Mouse (Mus musculus): ENCODE measurements at regions not wholly inside any gene's neighbourhood (a gene's known extent, or its start where the extent isn't known, plus 50 kb on each side); places are given as distances from the start of the nearest gene placed in this dataset.
A peak's percentile ranks its signal among the peaks of the same experiment; 100 is the strongest.

DNA sequence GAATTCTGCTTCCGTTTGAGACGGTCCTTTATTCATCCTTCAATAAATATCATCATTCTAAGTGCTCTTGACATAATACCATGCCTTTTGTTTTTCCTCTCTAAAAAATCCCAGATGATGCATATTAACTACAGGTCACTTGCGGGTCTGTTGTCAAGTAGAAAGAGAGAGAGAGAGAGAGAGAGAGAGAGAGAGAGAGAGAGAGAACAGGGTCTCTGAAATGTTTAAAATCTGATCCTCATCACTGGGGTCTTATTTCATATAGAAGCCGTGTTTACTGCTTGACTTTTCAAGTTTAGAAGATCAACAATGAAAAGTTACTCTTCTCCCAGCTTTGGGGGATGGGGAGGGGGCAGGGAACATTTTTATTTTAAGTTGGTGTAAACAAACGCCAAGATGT lies 299.5 kb downstream of the Nr2f2 start:
- no peak for ATAC-seq
- Histone ChIP-seq H3K9me3 (ENCODE audit: control insufficient read depth, low read length) (no peaks in the 10 kb centered on the region), H3K27me3 (replicated peaks; ENCODE audit: control insufficient read depth, insufficient read depth, low read length) (0 out of 2 replicates have a peak, but pooled peaks cover 3% of the 10 kb centered on the region), H3K36me3 (ENCODE audit: control insufficient read depth, insufficient read depth) (no peaks in the 10 kb centered on the region), H3K27ac (ENCODE audit: low read length) (no peak overlapping the region), H3K4me2 (ENCODE audit: low read length) (no peak overlapping the region), H3K4me1 (replicated peaks; ENCODE audit: control insufficient read depth, insufficient read depth, low read length) (peaks cover 17% of the 10 kb centered on the region), H3K9ac (replicated peaks; ENCODE audit: low read depth, low read length) (no peak overlapping the region), H3K4me3 (replicated peaks; ENCODE audit: low read length) (no peak overlapping the region)
- 73% methylated on average over 5 of the region's 5 CpGs for WGBS

- 83% methylated on average over 7 of the region's 7 CpGs for WGBS
- no peak for ATAC-seq
- no peak overlapping the region for H3K9ac ChIP-seq (replicated peaks; ENCODE audit: low read depth, low read length)
- H3K9me3 ChIP-seq (ENCODE audit: control insufficient read depth, low read length): no peaks in the 10 kb centered on the region
- no peak overlapping the region for H3K4me2 ChIP-seq (ENCODE audit: low read length)
- 0 out of 2 replicates have a peak, but pooled peaks cover 3% of the 10 kb centered on the region for H3K27me3 ChIP-seq (replicated peaks; ENCODE audit: control insufficient read depth, insufficient read depth, low read length)
- no peaks in the 10 kb centered on the region for H3K36me3 ChIP-seq (ENCODE audit: control insufficient read depth, insufficient read depth)
- no peak overlapping the region for H3K4me3 ChIP-seq (replicated peaks; ENCODE audit: low read length)
- peaks cover 17% of the 10 kb centered on the region for H3K4me1 ChIP-seq (replicated peaks; ENCODE audit: control insufficient read depth, insufficient read depth, low read length)
- H3K27ac ChIP-seq (ENCODE audit: low read length): no peak overlapping the region
These were observed 300.1 kb downstream of the Nr2f2 start for GRCm38 (mm10) chr7:70066448-70066847.

GRCm38 (mm10) chr7:70065471-70066130 lies 300.9 kb downstream of the Nr2f2 start:
- Histone ChIP-seq H3K4me2 (ENCODE audit: low read length) (no peak overlapping the region), H3K9ac (replicated peaks; ENCODE audit: low read depth, low read length) (no peak overlapping the region), H3K27me3 (replicated peaks; ENCODE audit: control insufficient read depth, insufficient read depth, low read length) (0 out of 2 replicates have a peak, but pooled peaks cover 3% of the 10 kb centered on the region), H3K36me3 (ENCODE audit: control insufficient read depth, insufficient read depth) (no peaks in the 10 kb centered on the region), H3K9me3 (ENCODE audit: control insufficient read depth, low read length) (no peaks in the 10 kb centered on the region), H3K27ac (ENCODE audit: low read length) (no peak overlapping the region), H3K4me1 (replicated peaks; ENCODE audit: control insufficient read depth, insufficient read depth, low read length) (peaks cover 17% of the 10 kb centered on the region), H3K4me3 (replicated peaks; ENCODE audit: low read length) (no peak overlapping the region)
- WGBS: 65% methylated on average over 11 of the region's 11 CpGs
- ATAC-seq: peak; percentile 32; the same call in 1 of the 2 replicates

GRCm38 (mm10) chr7:70047415-70047753 lies 319.2 kb downstream of the Nr2f2 start:
- Histone ChIP-seq H3K4me2 (ENCODE audit: low read length) (no peak overlapping the region), H3K27ac (ENCODE audit: low read length) (no peak overlapping the region), H3K4me3 (replicated peaks; ENCODE audit: low read length) (no peak overlapping the region), H3K9me3 (ENCODE audit: control insufficient read depth, low read length) (no peaks in the 10 kb centered on the region), H3K27me3 (replicated peaks; ENCODE audit: control insufficient read depth, insufficient read depth, low read length) (no peaks in the 10 kb centered on the region), H3K4me1 (replicated peaks; ENCODE audit: control insufficient read depth, insufficient read depth, low read length) (peaks cover 4% of the 10 kb centered on the region; the same call in 1 of the 2 replicates), H3K36me3 (ENCODE audit: control insufficient read depth, insufficient read depth) (no peaks in the 10 kb centered on the region), H3K9ac (replicated peaks; ENCODE audit: low read depth, low read length) (no peak overlapping the region)
- ATAC-seq: 0 out of 2 replicates have a peak, but pooled peaks have one; percentile 18
- WGBS: 85% methylated on average over 5 of the region's 5 CpGs

GRCm38 (mm10) chr7:70046691-70047414 lies 319.7 kb downstream of the Nr2f2 start:
- WGBS: 46% methylated on average over 17 of the region's 17 CpGs
- no peak overlapping the region for H3K27ac ChIP-seq (ENCODE audit: low read length)
- peak; percentile 75 for ATAC-seq

DNA sequence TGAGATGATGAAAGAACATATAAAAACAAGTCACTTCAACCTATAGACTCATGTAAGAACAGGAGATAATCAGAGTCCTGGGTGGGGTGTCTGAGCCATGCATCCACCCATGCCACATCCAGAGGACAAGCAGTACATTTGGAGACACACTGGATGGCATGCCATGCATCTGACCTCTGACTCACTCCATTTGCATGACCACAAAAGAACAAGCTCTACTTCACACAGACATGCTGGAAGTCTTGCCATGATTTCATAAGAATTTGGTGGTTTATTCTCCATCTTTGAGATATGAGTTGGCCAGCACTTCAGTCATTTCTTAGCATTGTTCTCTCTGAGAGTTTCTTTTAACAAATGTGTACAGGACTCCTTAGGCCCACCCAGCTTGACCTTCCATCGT lies 329.5 kb downstream of the Nr2f2 start:
- Histone ChIP-seq H3K27ac (ENCODE audit: low read length) (no peak overlapping the region), H3K36me3 (ENCODE audit: control insufficient read depth, insufficient read depth) (no peaks in the 10 kb centered on the region), H3K4me1 (replicated peaks; ENCODE audit: control insufficient read depth, insufficient read depth, low read length) (no peaks in the 10 kb centered on the region), H3K9me3 (ENCODE audit: control insufficient read depth, low read length) (no peaks in the 10 kb centered on the region), H3K27me3 (replicated peaks; ENCODE audit: control insufficient read depth, insufficient read depth, low read length) (no peaks in the 10 kb centered on the region), H3K4me3 (replicated peaks; ENCODE audit: low read length) (no peak overlapping the region), H3K9ac (replicated peaks; ENCODE audit: low read depth, low read length) (no peak overlapping the region), H3K4me2 (ENCODE audit: low read length) (no peak overlapping the region)
- no peak for ATAC-seq
- 74% methylated on average over 1 of the region's 1 CpGs for WGBS

More at GRCm38 (mm10) chr7:70046691-70047414, 319.7 kb downstream of the Nr2f2 start:
- Histone ChIP-seq H3K4me2 (ENCODE audit: low read length) (no peak overlapping the region), H3K9ac (replicated peaks; ENCODE audit: low read depth, low read length) (no peak overlapping the region), H3K36me3 (ENCODE audit: control insufficient read depth, insufficient read depth) (no peaks in the 10 kb centered on the region), H3K9me3 (ENCODE audit: control insufficient read depth, low read length) (no peaks in the 10 kb centered on the region), H3K27me3 (replicated peaks; ENCODE audit: control insufficient read depth, insufficient read depth, low read length) (no peaks in the 10 kb centered on the region), H3K4me3 (replicated peaks; ENCODE audit: low read length) (no peak overlapping the region), H3K4me1 (replicated peaks; ENCODE audit: control insufficient read depth, insufficient read depth, low read length) (peaks cover 4% of the 10 kb centered on the region; the same call in 1 of the 2 replicates)

DNA sequence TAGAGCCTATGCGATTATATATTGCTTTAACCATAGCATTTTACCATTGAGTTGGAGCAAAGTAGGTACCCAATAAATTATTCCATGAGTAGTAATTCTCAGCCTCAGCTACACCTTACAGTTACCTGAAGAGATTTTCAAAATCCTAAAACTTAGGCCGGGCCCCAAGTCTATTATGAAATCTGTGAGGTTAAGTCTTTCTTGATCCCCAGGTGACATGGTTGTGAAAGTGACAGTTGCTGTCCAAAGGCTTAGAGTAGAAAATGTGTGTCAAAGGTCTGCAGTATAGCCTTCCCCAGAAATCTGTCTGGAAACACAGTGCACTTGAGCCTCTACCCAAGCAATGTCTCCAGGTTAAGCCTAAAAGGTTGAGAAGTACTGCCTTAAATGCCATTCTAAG lies 333.7 kb downstream of the Nr2f2 start:
- H3K4me2 ChIP-seq (ENCODE audit: low read length): no peak overlapping the region

GRCm38 (mm10) chr7:70029311-70029710 lies 337.2 kb downstream of the Nr2f2 start:
- no peaks in the 10 kb centered on the region for H3K9me3 ChIP-seq (ENCODE audit: control insufficient read depth, low read length)
- H3K36me3 ChIP-seq (ENCODE audit: control insufficient read depth, insufficient read depth): no peaks in the 10 kb centered on the region
- no peak overlapping the region for H3K9ac ChIP-seq (replicated peaks; ENCODE audit: low read depth, low read length)
- H3K27me3 ChIP-seq (replicated peaks; ENCODE audit: control insufficient read depth, insufficient read depth, low read length): no peaks in the 10 kb centered on the region
- no peak overlapping the region for H3K4me2 ChIP-seq (ENCODE audit: low read length)
- H3K27ac ChIP-seq (ENCODE audit: low read length): no peak overlapping the region
- H3K4me1 ChIP-seq (replicated peaks; ENCODE audit: control insufficient read depth, insufficient read depth, low read length): no peaks in the 10 kb centered on the region
- 17% methylated on average over 2 of the region's 2 CpGs for WGBS
- H3K4me3 ChIP-seq (replicated peaks; ENCODE audit: low read length): no peak overlapping the region
- no peak for ATAC-seq

More for the DNA sequence above, 333.7 kb downstream of the Nr2f2 start:
- Histone ChIP-seq H3K36me3 (ENCODE audit: control insufficient read depth, insufficient read depth) (no peaks in the 10 kb centered on the region), H3K27ac (ENCODE audit: low read length) (no peak overlapping the region), H3K9me3 (ENCODE audit: control insufficient read depth, low read length) (no peaks in the 10 kb centered on the region), H3K4me1 (replicated peaks; ENCODE audit: control insufficient read depth, insufficient read depth, low read length) (no peaks in the 10 kb centered on the region), H3K27me3 (replicated peaks; ENCODE audit: control insufficient read depth, insufficient read depth, low read length) (no peaks in the 10 kb centered on the region), H3K9ac (replicated peaks; ENCODE audit: low read depth, low read length) (no peak overlapping the region), H3K4me3 (replicated peaks; ENCODE audit: low read length) (no peak overlapping the region)
- ATAC-seq: no peak
- 96% methylated on average over 2 of the region's 2 CpGs for WGBS

- no peak for ATAC-seq
- H3K4me1 ChIP-seq (replicated peaks; ENCODE audit: control insufficient read depth, insufficient read depth, low read length): no peaks in the 10 kb centered on the region
- no peak overlapping the region for H3K4me3 ChIP-seq (replicated peaks; ENCODE audit: low read length)
- H3K27me3 ChIP-seq (replicated peaks; ENCODE audit: control insufficient read depth, insufficient read depth, low read length): no peaks in the 10 kb centered on the region
- H3K4me2 ChIP-seq (ENCODE audit: low read length): no peak overlapping the region
- H3K36me3 ChIP-seq (ENCODE audit: control insufficient read depth, insufficient read depth): no peaks in the 10 kb centered on the region
- no peak overlapping the region for H3K27ac ChIP-seq (ENCODE audit: low read length)
- no peak overlapping the region for H3K9ac ChIP-seq (replicated peaks; ENCODE audit: low read depth, low read length)
- H3K9me3 ChIP-seq (ENCODE audit: control insufficient read depth, low read length): no peaks in the 10 kb centered on the region
These were observed 341.0 kb downstream of the Nr2f2 start for GRCm38 (mm10) chr7:70025527-70025926.
